Mouse (Mus musculus) erythroblast, embryonic 14.5 days (primary cell): ENCODE measurements around the gene Catsperg1.

Experiments
- GATA1 ChIP-seq: IDR thresholded peaks from 2 replicates; pipeline ENCODE4 v1.6.1; 2012; ENCODE audit warnings: low read length, inconsistent platforms, mixed read lengths
- TAL1 ChIP-seq: IDR thresholded peaks from 3 replicates; pipeline ENCODE4 v1.6.1; 2012; ENCODE audit warnings: low read length, inconsistent platforms, mixed read lengths

- TF ChIP-seq GATA1: no peak
- no peak for TF ChIP-seq TAL1
Observed at GRCm38 (mm10) chr7:29232247-29233013, 18.6 kb upstream of the Catsperg1 start, which contains the start of gene Kcnk6.
